Mouse (Mus musculus) cerebellum, postnatal 25 days (tissue): ENCODE results near the gene Tgfbr3.

ENCODE experiments used
- DNase-seq, 2 experiments: peaks; one replicate each; pipeline ENCODE4 v3.0.0; 2021; ENCODE audit warnings: mixed read lengths in 2 of 2

Tgfbr3 gene

GRCm38 (mm10) chr5:107103591-107103990 is 185.8 kb downstream of the Tgfbr3 start:
- no peak for DNase-seq

GRCm38 (mm10) chr5:107102916-107103315 is 186.5 kb downstream of the Tgfbr3 start:
- DNase-seq, result no peak

GRCm38 (mm10) chr5:107101684-107102083 is 187.7 kb downstream of the Tgfbr3 start:
- DNase-seq, result no peak

GRCm38 (mm10) chr5:107101135-107101534 is 188.3 kb downstream of the Tgfbr3 start:
- no peak for DNase-seq

GRCm38 (mm10) chr5:107099634-107100033 is 189.8 kb downstream of the Tgfbr3 start:
- peak; percentile 48 to 51 for DNase-seq

- peak; percentile 59 to 76 for DNase-seq
These were observed 190.4 kb downstream of the Tgfbr3 start for GRCm38 (mm10) chr5:107099076-107099475.

- no peak for DNase-seq
These were observed 191.4 kb downstream of the Tgfbr3 start for GRCm38 (mm10) chr5:107098007-107098406.

GRCm38 (mm10) chr5:107097314-107097713 is 192.1 kb downstream of the Tgfbr3 start:
- DNase-seq, result no peak

- DNase-seq, result no peak
These were observed 195.2 kb downstream of the Tgfbr3 start for GRCm38 (mm10) chr5:107094233-107094632.

GRCm38 (mm10) chr5:107093253-107093652 is 196.2 kb downstream of the Tgfbr3 start:
- DNase-seq, result no peak

- DNase-seq, result peak in 1 of 2 experiments; percentile 31
These were observed 197.3 kb downstream of the Tgfbr3 start for GRCm38 (mm10) chr5:107092137-107092536.

- DNase-seq, result no peak
These were observed 199.5 kb downstream of the Tgfbr3 start for GRCm38 (mm10) chr5:107089966-107090365.

- DNase-seq, result peak; percentile 25 to 51
These were observed 201.3 kb downstream of the Tgfbr3 start for GRCm38 (mm10) chr5:107087829-107088808.

- DNase-seq, result no peak
These were observed 202.1 kb downstream of the Tgfbr3 start for GRCm38 (mm10) chr5:107087291-107087690.

GRCm38 (mm10) chr5:107086166-107086565 is 203.3 kb downstream of the Tgfbr3 start:
- DNase-seq, result no peak

- no peak for DNase-seq
These were observed 205.0 kb downstream of the Tgfbr3 start for GRCm38 (mm10) chr5:107084431-107084830.

- no peak for DNase-seq
These were observed 207.4 kb downstream of the Tgfbr3 start for GRCm38 (mm10) chr5:107082011-107082410.

- no peak for DNase-seq
These were observed 208.3 kb downstream of the Tgfbr3 start for GRCm38 (mm10) chr5:107080986-107081624.

GRCm38 (mm10) chr5:107079920-107080319 is 209.5 kb downstream of the Tgfbr3 start:
- no peak for DNase-seq

GRCm38 (mm10) chr5:107079146-107079638 is 210.2 kb downstream of the Tgfbr3 start:
- DNase-seq, result no peak

- DNase-seq, result no peak
These were observed 211.1 kb downstream of the Tgfbr3 start for GRCm38 (mm10) chr5:107078361-107078760.

- no peak for DNase-seq
These were observed 211.5 kb downstream of the Tgfbr3 start for GRCm38 (mm10) chr5:107077900-107078299.

- DNase-seq, result no peak
These were observed 214.3 kb downstream of the Tgfbr3 start for GRCm38 (mm10) chr5:107074980-107075583.
